In genomic region chr9:76122888-76123287, GRCm38 (mm10) we compare ENCODE assay signal across 8 mouse cellular contexts.
DNase-seq lines count a peak whose midpoint lies in the region; ATAC-seq and TF ChIP-seq lines count a peak whose summit lies in the region.
"Not testable (repeated sequence)": the region's sequence is repeated elsewhere in the genome, so short reads cannot be mapped to it uniquely, and the experiment has no call there.

No protein-coding gene starts in this region.

- peak; percentile 56 for DNase-seq in R1 (ENCODE audit: low read depth, low spot score)
- DNase-seq in cerebellum, adult 9-11 months: peak; percentile 38
- peak; percentile 71 for DNase-seq in forelimb bud, embryonic 11.5 days (ENCODE audit: low read depth, low spot score)
- DNase-seq in hindbrain, embryonic 11.5 days (ENCODE audit: low spot score): peak; percentile 69
- DNase-seq in layer of hippocampus, adult 2 months (ENCODE audit: low spot score in 2 of 2): peak; percentile 55 to 69
- peak; percentile 35 to 58 for DNase-seq in lung, adult 18-20 months
- DNase-seq in ovary, postnatal 14 days (ENCODE audit: low spot score): peak; percentile 42
- peak; percentile 57 to 59 for DNase-seq in urinary bladder, postnatal 36 days (ENCODE audit: low spot score in 2 of 2)

- not testable (repeated sequence) for H3K9me3 ChIP-seq in hindbrain, embryonic 11.5 days (ENCODE audit: control insufficient read depth, low read length)

- TF ChIP-seq CTCF in layer of hippocampus, adult 2 months (conservative IDR thresholded peaks at IDR 0.05): peak; percentile 70

- not testable (repeated sequence) for H3K36me3 ChIP-seq in hindbrain, embryonic 11.5 days (ENCODE audit: control insufficient read depth, insufficient read depth, low read length)

- H3K27me3 ChIP-seq in hindbrain, embryonic 11.5 days (ENCODE audit: control insufficient read depth, insufficient read depth, low read length): not testable (repeated sequence)

- not testable (repeated sequence) for H3K4me1 ChIP-seq in hindbrain, embryonic 11.5 days (replicated peaks; ENCODE audit: control insufficient read depth, insufficient read depth, low read length)

- not testable (repeated sequence) for H3K4me3 ChIP-seq in hindbrain, embryonic 11.5 days (ENCODE audit: low read depth, low read length); layer of hippocampus, adult 2 months

- 0% methylated on average over 2 of the region's 2 CpGs for WGBS in hindbrain, embryonic 11.5 days

- not testable (repeated sequence) for H3K9ac ChIP-seq in hindbrain, embryonic 11.5 days (ENCODE audit: low read depth, low read length)

- H3K4me2 ChIP-seq in hindbrain, embryonic 11.5 days (replicated peaks; ENCODE audit: low read depth, low read length): not testable (repeated sequence)

- not testable (repeated sequence) for ATAC-seq in hindbrain, embryonic 11.5 days (ENCODE audit: low FRiP score)

- not testable (repeated sequence) for H3K27ac ChIP-seq in hindbrain, embryonic 11.5 days (ENCODE audit: low read depth, low read length); layer of hippocampus, adult 2 months
